Mouse (Mus musculus) midbrain, postnatal 0 days (tissue): ENCODE measurements around the gene Gm49405. TPM values are rescaled to one million over a fixed set of nuclear protein-coding genes. Genes with fewer than 3 reads are reported as not detected.
"Not testable (repeated sequence)": the region's sequence is repeated elsewhere in the genome, so short reads cannot be mapped to it uniquely, and the experiment has no call there.

Source experiments
- ATAC-seq: fragments of 200-750 bp; cut with Nextera tagmentation; 2 replicates; pipeline ENCODE4 v1.8.0; 2017; ENCODE audit warnings: moderate number of reproducible peaks, mild to moderate bottlenecking, moderate TSS enrichment, moderate library complexity; ENCODE audit not compliant: low FRiP score
- DNase-seq: peaks from one replicate; pipeline ENCODE4 v3.0.0-alpha.2; 2015; ENCODE audit warnings: low spot score
- H3K27ac ChIP-seq: fragments of 300-500 bp; sonication (generic); 2 replicates; pipeline ENCODE4 v1.5.1; 2014; ENCODE audit warnings: low read depth, mild to moderate bottlenecking, low read length, mixed read lengths
- H3K27me3 ChIP-seq: fragments of 300-500 bp; sonication (generic); 2 replicates; pipeline ENCODE4 v1.6.1; 2014; ENCODE audit warnings: low read length, control low read depth, mixed read lengths; ENCODE audit not compliant: insufficient read depth
- H3K36me3 ChIP-seq: fragments of 300-500 bp; sonication (generic); 2 replicates; pipeline ENCODE4 v1.6.1; 2014; ENCODE audit warnings: low read length, control low read depth, mixed read lengths; ENCODE audit not compliant: insufficient read depth
- H3K4me1 ChIP-seq: fragments of 300-500 bp; sonication (generic); 2 replicates; pipeline ENCODE4 v1.6.1; 2014; ENCODE audit warnings: mild to moderate bottlenecking, control low read depth, antibody characterized with exemption, low read length, mixed read lengths; ENCODE audit not compliant: insufficient read depth
- H3K4me2 ChIP-seq: fragments of 300-500 bp; sonication (generic); 2 replicates; pipeline ENCODE4 v1.6.1; 2014; ENCODE audit warnings: low read depth, mild to moderate bottlenecking, low read length, mixed read lengths; ENCODE audit not compliant: poor library complexity, severe bottlenecking
- H3K4me3 ChIP-seq: fragments of 300-500 bp; sonication (generic); 2 replicates; pipeline ENCODE4 v1.5.1; 2014; ENCODE audit warnings: low read depth, mild to moderate bottlenecking, low read length, moderate library complexity
- H3K9ac ChIP-seq: fragments of 300-500 bp; sonication (generic); replicated peaks from 2 replicates; pipeline ENCODE4 v1.6.1; 2014; ENCODE audit warnings: mild to moderate bottlenecking, low read length, moderate library complexity, mixed read lengths; ENCODE audit not compliant: poor library complexity, severe bottlenecking
- H3K9me3 ChIP-seq: fragments of 300-500 bp; sonication (generic); 2 replicates; pipeline ENCODE4 v1.6.1; 2016; ENCODE audit warnings: low read length, control low read depth
- CTCF ChIP-seq: IDR thresholded peaks from 2 replicates; pipeline ENCODE4 v1.5.1; 2016; ENCODE audit warnings: antibody characterized with exemption, mild to moderate bottlenecking
- WGBS: fragments of 180-500 bp; shearing (Covaris S2); extraction: QIAGEN DNeasy Blood & Tissue Kit; methylation state at CpG from one replicate; pipeline ENCODE4 v1.1.7; 2014; 5-methylcytosine and 5-hydroxymethylcytosine counted together
- polyA plus RNA-seq: library from polyadenylated mRNA; unstranded; fragments of >200 nt; fragmentation: Nextera tagmentation; extraction: Ambion mirVana; gene quantifications from 2 replicates; pipeline ENCODE4 v1.2.1, GENCODE M21; 2015
- total RNA-seq: library from RNA; depleted of rRNA; stranded (reverse); fragments of >200 nt; gene quantifications from 2 replicates; pipeline ENCODE4 v1.2.3, GENCODE M21; 2014

Gene Gm49405
- total and polyA plus RNA-seq, 2 experiments from 2014 or later: 3.0 to 4.0 TPM

GRCm38 (mm10) chr19:4045966-4046865 lies 45.8 kb downstream of the Gm49405 start, which contains the start of gene Gstp2:
Gene Gstp2 (minus strand): TSS chr19:4046023.
- H3K9ac ChIP-seq: no peak within 1 kb of the TSS
- peak; percentile 65 for TF ChIP-seq CTCF
- H3K4me2 ChIP-seq: peak within 1 kb of the TSS; percentile 15; the same call in 1 of the 2 replicates
- no peaks in the 10 kb centered on the region for H3K4me1 ChIP-seq
- H3K27ac ChIP-seq: no peak within 1 kb of the TSS
- H3K4me3 ChIP-seq: no peak within 1 kb of the TSS
- DNase-seq (peak; percentile 80), ATAC-seq (peak; percentile 34; the same call in 1 of the 2 replicates)
- no peaks in the 10 kb centered on the region for H3K36me3 ChIP-seq
- no peaks in the 10 kb centered on the region for H3K9me3 ChIP-seq
- H3K27me3 ChIP-seq: no peaks in the 10 kb centered on the region
- 54% methylated on average over 16 of the region's 16 CpGs for WGBS

GRCm38 (mm10) chr19:4046866-4047254 lies 46.4 kb downstream of the Gm49405 start:
- H3K27me3 ChIP-seq: no peaks in the 10 kb centered on the region
- no peak for TF ChIP-seq CTCF
- H3K4me2 ChIP-seq: no peak overlapping the region
- H3K9ac ChIP-seq: no peak overlapping the region
- no peaks in the 10 kb centered on the region for H3K4me1 ChIP-seq
- H3K27ac ChIP-seq: no peak overlapping the region
- H3K9me3 ChIP-seq: no peaks in the 10 kb centered on the region
- WGBS: 82% methylated on average over 8 of the region's 8 CpGs
- no peaks in the 10 kb centered on the region for H3K36me3 ChIP-seq
- DNase-seq (no peak), ATAC-seq (no peak)
- no peak overlapping the region for H3K4me3 ChIP-seq

- TF ChIP-seq CTCF: peak; percentile 83
- no peak overlapping the region for H3K4me3 ChIP-seq
- no peak overlapping the region for H3K4me2 ChIP-seq
- ATAC-seq (no peak), DNase-seq (peak; percentile 85)
- WGBS: 11% methylated on average over 4 of the region's 4 CpGs
- H3K4me1 ChIP-seq: no peaks in the 10 kb centered on the region
- no peak overlapping the region for H3K9ac ChIP-seq
- H3K27me3 ChIP-seq: no peaks in the 10 kb centered on the region
- no peaks in the 10 kb centered on the region for H3K36me3 ChIP-seq
- no peaks in the 10 kb centered on the region for H3K9me3 ChIP-seq
- H3K27ac ChIP-seq: no peak overlapping the region
These were observed 47.4 kb downstream of the Gm49405 start for GRCm38 (mm10) chr19:4047859-4048258.

GRCm38 (mm10) chr19:4049069-4049468 lies 48.6 kb downstream of the Gm49405 start:
- H3K4me2 ChIP-seq, H3K9me3 ChIP-seq, H3K36me3 ChIP-seq, DNase-seq, H3K27ac ChIP-seq, H3K4me3 ChIP-seq, ATAC-seq, H3K9ac ChIP-seq, H3K27me3 ChIP-seq, H3K4me1 ChIP-seq: not testable (repeated sequence)
- WGBS: 91% methylated on average over 5 of the region's 5 CpGs

GRCm38 (mm10) chr19:4051016-4051415 lies 50.6 kb downstream of the Gm49405 start:
- Histone ChIP-seq H3K4me1 (no peaks in the 10 kb centered on the region), H3K27me3 (no peaks in the 10 kb centered on the region), H3K27ac (no peak overlapping the region), H3K4me2 (no peak overlapping the region), H3K36me3 (no peaks in the 10 kb centered on the region), H3K9me3 (no peaks in the 10 kb centered on the region), H3K9ac (no peak overlapping the region), H3K4me3 (no peak overlapping the region)
- 90% methylated on average over 5 of the region's 5 CpGs for WGBS
- no peak for DNase-seq
- ATAC-seq: no peak
- TF ChIP-seq CTCF: peak; percentile 16; the same call in 1 of the 2 replicates

- Histone ChIP-seq H3K27ac (no peak overlapping the region), H3K4me2 (no peak overlapping the region), H3K9me3 (no peaks in the 10 kb centered on the region), H3K27me3 (no peaks in the 10 kb centered on the region), H3K4me3 (no peak overlapping the region), H3K9ac (no peak overlapping the region), H3K36me3 (no peaks in the 10 kb centered on the region), H3K4me1 (no peaks in the 10 kb centered on the region)
- ATAC-seq: no peak
- WGBS: 53% methylated on average over 10 of the region's 10 CpGs
- TF ChIP-seq CTCF: peak; percentile 76
- peak; percentile 38 for DNase-seq
These were observed 51.5 kb downstream of the Gm49405 start for GRCm38 (mm10) chr19:4051741-4052515.
